Mouse (Mus musculus): Measurements from ENCODE around the gene Soga1.

DNA sequence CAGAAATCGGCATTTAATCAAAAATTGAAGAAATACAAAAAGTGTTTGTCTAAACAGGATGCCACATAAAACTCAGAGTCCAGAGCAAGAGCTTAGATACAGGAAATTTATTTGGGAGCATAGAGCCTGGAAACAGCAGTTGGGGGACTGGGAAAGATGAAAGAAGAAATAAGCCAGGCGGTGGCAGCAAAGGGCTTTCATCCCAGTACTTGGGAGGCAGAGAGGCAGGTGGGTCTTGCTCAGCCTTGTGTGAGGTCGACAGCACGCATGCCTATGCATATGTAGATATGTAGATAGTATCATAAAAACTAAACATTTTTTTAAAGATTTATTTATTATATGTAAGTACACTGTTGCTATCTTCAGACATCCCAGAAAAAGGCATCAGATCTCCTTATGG is 49.0 kb upstream of the Soga1 start:
- TF ChIP-seq CTCF (IDR thresholded peaks at IDR 0.05; ENCODE audit: low read depth) (peak; percentile 28), EP300 (IDR thresholded peaks at IDR 0.05; ENCODE audit: low read depth) (no peak)
